Mouse (Mus musculus): ENCODE results near the gene Maml2. TPM values are rescaled to one million over a fixed set of nuclear protein-coding genes. Genes with fewer than 3 reads are reported as not detected.

The Maml2 gene
- polyA plus RNA-seq, 1 experiment from 2014 or later, result 9.8 TPM

GRCm38 (mm10) chr9:13483199-13484068, 185.7 kb downstream of the Maml2 start:
- Histone ChIP-seq H3K4me2 (ENCODE audit: low read depth, low read length) (0 out of 2 replicates have a peak overlapping the region, but pooled peaks have one; percentile 23), H3K9ac (ENCODE audit: low read depth, low read length) (no peak overlapping the region), H3K36me3 (ENCODE audit: control insufficient read depth, insufficient read depth, low read length) (no peaks in the 10 kb centered on the region), H3K27me3 (replicated peaks; ENCODE audit: control insufficient read depth, insufficient read depth, low read length) (no peaks in the 10 kb centered on the region), H3K9me3 (ENCODE audit: control insufficient read depth, low read length) (no peaks in the 10 kb centered on the region), H3K4me3 (ENCODE audit: low read depth, low read length) (no peak overlapping the region), H3K4me1 (ENCODE audit: control insufficient read depth, insufficient read depth, low read length) (peaks cover 33% of the 10 kb centered on the region), H3K27ac (replicated peaks; ENCODE audit: low read depth, low read length) (peak overlapping the region; percentile 61)
- ATAC-seq (ENCODE audit: low read depth) (peak; percentile 50; the same call in 1 of the 2 replicates), DNase-seq (ENCODE audit: low spot score) (peak; percentile 51)
- WGBS, result 46% methylated on average over 5 of the region's 5 CpGs

- peaks cover 33% of the 10 kb centered on the region for H3K4me1 ChIP-seq (ENCODE audit: control insufficient read depth, insufficient read depth, low read length)
- no peak overlapping the region for H3K4me3 ChIP-seq (ENCODE audit: low read depth, low read length)
- no peaks in the 10 kb centered on the region for H3K36me3 ChIP-seq (ENCODE audit: control insufficient read depth, insufficient read depth, low read length)
- ATAC-seq (ENCODE audit: low read depth), result 0 out of 2 replicates have a peak, but pooled peaks have one; percentile 12
- WGBS, result 49% methylated on average over 12 of the region's 12 CpGs
- DNase-seq (ENCODE audit: low spot score), result peak; percentile 72
- peak overlapping the region; percentile 61 for H3K27ac ChIP-seq (replicated peaks; ENCODE audit: low read depth, low read length)
- H3K9me3 ChIP-seq (ENCODE audit: control insufficient read depth, low read length), result no peaks in the 10 kb centered on the region
- peak overlapping the region; percentile 23; the same call in 1 of the 2 replicates for H3K4me2 ChIP-seq (ENCODE audit: low read depth, low read length)
- no peaks in the 10 kb centered on the region for H3K27me3 ChIP-seq (replicated peaks; ENCODE audit: control insufficient read depth, insufficient read depth, low read length)
- no peak overlapping the region for H3K9ac ChIP-seq (ENCODE audit: low read depth, low read length)
These were observed 186.8 kb downstream of the Maml2 start for GRCm38 (mm10) chr9:13484267-13485240.

GRCm38 (mm10) chr9:13485914-13486313, 188.2 kb downstream of the Maml2 start:
- H3K9ac ChIP-seq (ENCODE audit: low read depth, low read length), result no peak overlapping the region
- 48% methylated on average over 1 of the region's 1 CpGs for WGBS
- no peaks in the 10 kb centered on the region for H3K27me3 ChIP-seq (replicated peaks; ENCODE audit: control insufficient read depth, insufficient read depth, low read length)
- H3K9me3 ChIP-seq (ENCODE audit: control insufficient read depth, low read length), result no peaks in the 10 kb centered on the region
- no peak overlapping the region for H3K4me3 ChIP-seq (ENCODE audit: low read depth, low read length)
- ATAC-seq (ENCODE audit: low read depth) (no peak), DNase-seq (ENCODE audit: low spot score) (no peak)
- H3K4me2 ChIP-seq (ENCODE audit: low read depth, low read length), result no peak overlapping the region
- H3K36me3 ChIP-seq (ENCODE audit: control insufficient read depth, insufficient read depth, low read length), result no peaks in the 10 kb centered on the region
- H3K4me1 ChIP-seq (ENCODE audit: control insufficient read depth, insufficient read depth, low read length), result peaks cover 33% of the 10 kb centered on the region
- H3K27ac ChIP-seq (replicated peaks; ENCODE audit: low read depth, low read length), result no peak overlapping the region

GRCm38 (mm10) chr9:13491107-13491506, 193.3 kb downstream of the Maml2 start:
- Histone ChIP-seq H3K4me1 (ENCODE audit: control insufficient read depth, insufficient read depth, low read length) (peaks cover 13% of the 10 kb centered on the region), H3K9me3 (ENCODE audit: control insufficient read depth, low read length) (no peaks in the 10 kb centered on the region), H3K9ac (ENCODE audit: low read depth, low read length) (no peak overlapping the region), H3K36me3 (ENCODE audit: control insufficient read depth, insufficient read depth, low read length) (no peaks in the 10 kb centered on the region), H3K4me3 (ENCODE audit: low read depth, low read length) (no peak overlapping the region), H3K27me3 (replicated peaks; ENCODE audit: control insufficient read depth, insufficient read depth, low read length) (no peaks in the 10 kb centered on the region), H3K27ac (replicated peaks; ENCODE audit: low read depth, low read length) (no peak overlapping the region), H3K4me2 (ENCODE audit: low read depth, low read length) (no peak overlapping the region)
- DNase-seq (ENCODE audit: low spot score) (no peak), ATAC-seq (ENCODE audit: low read depth) (no peak)
- 19% methylated on average over 1 of the region's 1 CpGs for WGBS

GRCm38 (mm10) chr9:13491854-13492620, 194.3 kb downstream of the Maml2 start:
- no peak overlapping the region for H3K4me2 ChIP-seq (ENCODE audit: low read depth, low read length)
- no peaks in the 10 kb centered on the region for H3K36me3 ChIP-seq (ENCODE audit: control insufficient read depth, insufficient read depth, low read length)
- no peak overlapping the region for H3K27ac ChIP-seq (replicated peaks; ENCODE audit: low read depth, low read length)
- peaks cover 7% of the 10 kb centered on the region for H3K4me1 ChIP-seq (ENCODE audit: control insufficient read depth, insufficient read depth, low read length)
- WGBS, result 69% methylated on average over 9 of the region's 9 CpGs
- ATAC-seq (ENCODE audit: low read depth), result no peak
- H3K9ac ChIP-seq (ENCODE audit: low read depth, low read length), result no peak overlapping the region
- DNase-seq (ENCODE audit: low spot score), result no peak
- H3K27me3 ChIP-seq (replicated peaks; ENCODE audit: control insufficient read depth, insufficient read depth, low read length), result no peaks in the 10 kb centered on the region
- H3K9me3 ChIP-seq (ENCODE audit: control insufficient read depth, low read length), result no peaks in the 10 kb centered on the region
- no peak overlapping the region for H3K4me3 ChIP-seq (ENCODE audit: low read depth, low read length)

- no peaks in the 10 kb centered on the region for H3K9me3 ChIP-seq (ENCODE audit: control insufficient read depth, low read length)
- no peak overlapping the region for H3K4me2 ChIP-seq (ENCODE audit: low read depth, low read length)
- H3K27ac ChIP-seq (replicated peaks; ENCODE audit: low read depth, low read length), result no peak overlapping the region
- no peaks in the 10 kb centered on the region for H3K36me3 ChIP-seq (ENCODE audit: control insufficient read depth, insufficient read depth, low read length)
- H3K4me3 ChIP-seq (ENCODE audit: low read depth, low read length), result no peak overlapping the region
- no peak for ATAC-seq (ENCODE audit: low read depth)
- no peak for DNase-seq (ENCODE audit: low spot score)
- peaks cover 11% of the 10 kb centered on the region for H3K4me1 ChIP-seq (ENCODE audit: control insufficient read depth, insufficient read depth, low read length)
- 78% methylated on average over 2 of the region's 2 CpGs for WGBS
- H3K27me3 ChIP-seq (replicated peaks; ENCODE audit: control insufficient read depth, insufficient read depth, low read length), result no peaks in the 10 kb centered on the region
- H3K9ac ChIP-seq (ENCODE audit: low read depth, low read length), result no peak overlapping the region
These were observed 195.1 kb downstream of the Maml2 start for GRCm38 (mm10) chr9:13492807-13493206.

GRCm38 (mm10) chr9:13493746-13494145, 196.0 kb downstream of the Maml2 start:
- H3K36me3 ChIP-seq (ENCODE audit: control insufficient read depth, insufficient read depth, low read length), result no peaks in the 10 kb centered on the region
- no peak for DNase-seq (ENCODE audit: low spot score)
- no peaks in the 10 kb centered on the region for H3K9me3 ChIP-seq (ENCODE audit: control insufficient read depth, low read length)
- no peak overlapping the region for H3K4me2 ChIP-seq (ENCODE audit: low read depth, low read length)
- ATAC-seq (ENCODE audit: low read depth), result no peak
- H3K4me3 ChIP-seq (ENCODE audit: low read depth, low read length), result no peak overlapping the region
- H3K27me3 ChIP-seq (replicated peaks; ENCODE audit: control insufficient read depth, insufficient read depth, low read length), result no peaks in the 10 kb centered on the region
- 87% methylated on average over 2 of the region's 2 CpGs for WGBS
- H3K9ac ChIP-seq (ENCODE audit: low read depth, low read length), result no peak overlapping the region
- no peak overlapping the region for H3K27ac ChIP-seq (replicated peaks; ENCODE audit: low read depth, low read length)
- peaks cover 15% of the 10 kb centered on the region for H3K4me1 ChIP-seq (ENCODE audit: control insufficient read depth, insufficient read depth, low read length)

- Histone ChIP-seq H3K9me3 (ENCODE audit: control insufficient read depth, low read length) (no peaks in the 10 kb centered on the region), H3K36me3 (ENCODE audit: control insufficient read depth, insufficient read depth, low read length) (no peaks in the 10 kb centered on the region), H3K27me3 (replicated peaks; ENCODE audit: control insufficient read depth, insufficient read depth, low read length) (no peaks in the 10 kb centered on the region), H3K9ac (ENCODE audit: low read depth, low read length) (no peak overlapping the region), H3K4me3 (ENCODE audit: low read depth, low read length) (no peak overlapping the region), H3K4me1 (ENCODE audit: control insufficient read depth, insufficient read depth, low read length) (peaks cover 15% of the 10 kb centered on the region), H3K4me2 (ENCODE audit: low read depth, low read length) (no peak overlapping the region), H3K27ac (replicated peaks; ENCODE audit: low read depth, low read length) (no peak overlapping the region)
- DNase-seq (ENCODE audit: low spot score) (no peak), ATAC-seq (ENCODE audit: low read depth) (no peak)
These were observed 197.8 kb downstream of the Maml2 start for GRCm38 (mm10) chr9:13495530-13495929.

Measured in embryonic facial prominence, embryonic 14.5 days (tissue).